Mouse (Mus musculus): Measurements from ENCODE around the gene Il23a.
"Not testable (repeated sequence)": the region's sequence is repeated elsewhere in the genome, so short reads cannot be mapped to it uniquely, and the experiment has no call there.

Gene Il23a

GRCm38 (mm10) chr10:128263393-128264310 is 34.9 kb downstream of the Il23a start:
- no peak for DNase-seq

GRCm38 (mm10) chr10:128262300-128262699 is 36.3 kb downstream of the Il23a start:
- no peak for DNase-seq

- not testable (repeated sequence) for DNase-seq
Measured at GRCm38 (mm10) chr10:128260376-128260775, 38.2 kb downstream of the Il23a start.

GRCm38 (mm10) chr10:128259946-128260345 is 38.6 kb downstream of the Il23a start:
- DNase-seq: no peak

- no peak for DNase-seq
Measured at GRCm38 (mm10) chr10:128258953-128259352, 39.6 kb downstream of the Il23a start.

GRCm38 (mm10) chr10:128256328-128256727 is 42.2 kb downstream of the Il23a start:
- DNase-seq: no peak

GRCm38 (mm10) chr10:128255925-128256324 is 42.6 kb downstream of the Il23a start:
- DNase-seq: no peak

- DNase-seq: no peak
Measured at GRCm38 (mm10) chr10:128253677-128254255, 44.8 kb downstream of the Il23a start, which contains the start of gene Apon. TSS of gene Apon (plus strand) at chr10:128254096.

GRCm38 (mm10) chr10:128250565-128250964 is 48.0 kb downstream of the Il23a start:
- DNase-seq: no peak

- DNase-seq: no peak
Measured at GRCm38 (mm10) chr10:128247020-128247732, 51.4 kb downstream of the Il23a start.
